Mouse (Mus musculus) MEL (cell line): ENCODE measurements around the gene Elf3. TPM values are rescaled to one million over a fixed set of nuclear protein-coding genes. Genes with fewer than 3 reads are reported as not detected.

ENCODE experiments used
- DNase-seq: peaks from one replicate; pipeline ENCODE4 v3.0.0; 2011; ENCODE audit warnings: low read depth, low spot score
- H3K27ac ChIP-seq: 2 replicates; pipeline ENCODE4 v1.5.1; 2012; ENCODE audit warnings: low read depth, mild to moderate bottlenecking, control low read depth, low read length, moderate library complexity; ENCODE audit not compliant: control insufficient read depth
- H3K27me3 ChIP-seq, 2 experiments: fragments of 150-350 bp in 1 of 2; sonication (generic) in 1 of 2; 2 replicates each; pipeline ENCODE4 v1.6.1; 2012; ENCODE audit warnings: low read length in 2 of 2, mild to moderate bottlenecking in 2 of 2, improper control_type of control experiment in 1 of 2, moderate library complexity in 1 of 2; ENCODE audit not compliant: insufficient read depth in 2 of 2, control insufficient read depth in 1 of 2
- H3K36me3 ChIP-seq, 2 experiments: 2 replicates each; pipeline ENCODE4 v1.6.1; 2012 to 2014; ENCODE audit warnings: low read length in 2 of 2, improper control_type of control experiment in 1 of 2, inconsistent platforms in 1 of 2, mild to moderate bottlenecking in 1 of 2; ENCODE audit not compliant: insufficient read depth in 2 of 2, control insufficient read depth in 1 of 2
- H3K4me1 ChIP-seq, 2 experiments: fragments of 150-350 bp in 1 of 2; sonication (generic) in 1 of 2; 2 replicates each; pipeline ENCODE4 v1.6.1; 2012; ENCODE audit warnings: low read length in 2 of 2, improper control_type of control experiment in 1 of 2, mild to moderate bottlenecking in 1 of 2; ENCODE audit not compliant: insufficient read depth in 2 of 2, control insufficient read depth in 1 of 2
- H3K4me3 ChIP-seq, 2 experiments: fragments of 150-350 bp in 1 of 2; sonication (generic) in 1 of 2; 2 replicates each; pipeline ENCODE4 v1.5.1; 2012; ENCODE audit warnings: low read depth in 2 of 2, low read length in 2 of 2, mild to moderate bottlenecking in 2 of 2, moderate library complexity in 2 of 2, control low read depth in 1 of 2, improper control_type of control experiment in 1 of 2; ENCODE audit not compliant: control insufficient read depth in 1 of 2, insufficient read depth in 1 of 2
- H3K79me2 ChIP-seq: 2 replicates; pipeline ENCODE4 v1.6.1; 2012; ENCODE audit warnings: mild to moderate bottlenecking, low read length, moderate library complexity; ENCODE audit not compliant: control insufficient read depth, poor library complexity, insufficient read depth
- H3K9ac ChIP-seq: 2 replicates; pipeline ENCODE4 v1.6.1; 2012; ENCODE audit warnings: low read depth, mild to moderate bottlenecking, control low read depth, low read length, moderate library complexity; ENCODE audit not compliant: control insufficient read depth, poor library complexity, severe bottlenecking
- H3K9me3 ChIP-seq: fragments of 150-350 bp; sonication (generic); replicated peaks from 2 replicates; pipeline ENCODE4 v1.6.1; 2012; ENCODE audit warnings: mild to moderate bottlenecking, low read length, improper control_type of control experiment, moderate library complexity; ENCODE audit not compliant: insufficient read depth
- CHD2 ChIP-seq: IDR thresholded peaks from 2 replicates; pipeline ENCODE4 v1.6.1; 2011; ENCODE audit warnings: low read length, improper control_type of control experiment
- CTCF ChIP-seq, 3 experiments: IDR thresholded peaks in 2 of 3; conservative IDR thresholded peaks in 1 of 3; 2 replicates each; pipeline ENCODE4 v1.5.1; 2011 to 2012; ENCODE audit warnings: low read length in 3 of 3, low read depth in 2 of 3, mild to moderate bottlenecking in 2 of 3, improper control_type of control experiment in 1 of 3, inconsistent platforms in 1 of 3, mixed read lengths in 1 of 3, moderate library complexity in 1 of 3; ENCODE audit not compliant: control insufficient read depth in 1 of 3, insufficient read depth in 1 of 3, poor library complexity in 1 of 3, severe bottlenecking in 1 of 3
- E2F4 ChIP-seq: IDR thresholded peaks from 2 replicates; pipeline ENCODE4 v1.6.1; 2011; ENCODE audit warnings: low read depth, low read length, improper control_type of control experiment, borderline replicate concordance
- ELF1 ChIP-seq: IDR thresholded peaks from 2 replicates; pipeline ENCODE4 v1.6.1; 2014; ENCODE audit warnings: low read depth, mild to moderate bottlenecking, inconsistent platforms, low read length, improper control_type of control experiment, moderate library complexity
- HCFC1 ChIP-seq: IDR thresholded peaks from 2 replicates; pipeline ENCODE4 v1.6.1; 2012; ENCODE audit warnings: low read depth, mild to moderate bottlenecking, inconsistent platforms, low read length, improper control_type of control experiment, moderate library complexity
- MAX ChIP-seq: IDR thresholded peaks from 2 replicates; pipeline ENCODE4 v1.6.1; 2011; ENCODE audit warnings: low read length, improper control_type of control experiment
- MXI1 ChIP-seq: IDR thresholded peaks from 2 replicates; pipeline ENCODE4 v1.6.1; 2011; ENCODE audit warnings: mild to moderate bottlenecking, low read depth, low read length, improper control_type of control experiment
- POLR2AphosphoS5 ChIP-seq: IDR thresholded peaks from 2 replicates; pipeline ENCODE4 v1.6.1; 2012; ENCODE audit warnings: low read depth, borderline replicate concordance, mild to moderate bottlenecking, inconsistent platforms, low read length, moderate library complexity, mixed read lengths
- RAD21 ChIP-seq: IDR thresholded peaks from 2 replicates; pipeline ENCODE4 v1.6.1; 2011; ENCODE audit warnings: mild to moderate bottlenecking, low read depth, low read length, improper control_type of control experiment
- SIN3A ChIP-seq: IDR thresholded peaks from 2 replicates; pipeline ENCODE4 v1.6.1; 2012; ENCODE audit warnings: low read length, improper control_type of control experiment, inconsistent platforms
- SMC3 ChIP-seq: IDR thresholded peaks from 2 replicates; pipeline ENCODE4 v1.6.1; 2011; ENCODE audit warnings: low read depth, low read length, improper control_type of control experiment
- TBP ChIP-seq: IDR thresholded peaks from 2 replicates; pipeline ENCODE4 v1.8.0; 2011; ENCODE audit warnings: low read depth, low read length, improper control_type of control experiment
- USF2 ChIP-seq, 2 experiments: IDR thresholded peaks; 2 replicates each; pipeline ENCODE4 v1.6.1; 2011 to 2012; ENCODE audit warnings: improper control_type of control experiment in 2 of 2, low read length in 2 of 2, borderline replicate concordance in 1 of 2, inconsistent platforms in 1 of 2, low read depth in 1 of 2, mild to moderate bottlenecking in 1 of 2; ENCODE audit not compliant: insufficient read depth in 1 of 2
- ZC3H11A ChIP-seq: IDR thresholded peaks from 2 replicates; pipeline ENCODE4 v1.6.1; 2012; ENCODE audit warnings: low read depth, mild to moderate bottlenecking, inconsistent platforms, low read length, improper control_type of control experiment
- ZNF384 ChIP-seq: IDR thresholded peaks from 2 replicates; pipeline ENCODE4 v1.6.1; 2012; ENCODE audit warnings: low read depth, mild to moderate bottlenecking, inconsistent platforms, low read length, improper control_type of control experiment
- polyA plus RNA-seq, 2 experiments: library from polyadenylated mRNA; stranded (reverse) in 1 of 2; unstranded in 1 of 2; fragments of >175 nt in 1 of 2; fragments of >200 nt in 1 of 2; gene quantifications; 2 replicates each; pipeline versions ENCODE4 v1.2.1 to v1.2.4; 2012; ENCODE audit warnings: low replicate concordance in 2 of 2, low read depth in 1 of 2; ENCODE audit not compliant: insufficient read length in 2 of 2, insufficient read depth in 1 of 2, missing spikeins in 1 of 2
- total RNA-seq: library from RNA; depleted of rRNA; stranded (reverse); fragments of 300-350 nt; gene quantifications from 2 replicates; pipeline ENCODE4 v1.2.3, GENCODE M21; 2012

Elf3 gene
- total and polyA plus RNA-seq, 3 experiments, result not detected

GRCm38 (mm10) chr1:135260931-135261330 is 2.6 kb upstream of the Elf3 start:
- Histone ChIP-seq H3K27ac (no peak overlapping the region), H3K79me2 (no peaks in the 10 kb centered on the region), H3K4me3 (no peak overlapping the region), H3K36me3 (no peaks in the 10 kb centered on the region; a peak in 1 of 4 replicates), H3K9me3 (no peaks in the 10 kb centered on the region), H3K4me1 (no peaks in the 10 kb centered on the region), H3K27me3 (no peaks in the 10 kb centered on the region), H3K9ac (no peak overlapping the region)
- no peak for DNase-seq
- TF ChIP-seq MXI1 (no peak), ELF1 (no peak), CHD2 (no peak), USF2 (IDR thresholded peaks at IDR 0.05; ENCODE audit: borderline replicate concordance in 1 of 2, insufficient read depth in 1 of 2, low read depth in 1 of 2, low read length in 2 of 2) (no peak), RAD21 (no peak), MAX (no peak)

GRCm38 (mm10) chr1:135259128-135259436 is 714 bp upstream of the Elf3 start:
- no peak overlapping the region for H3K9ac ChIP-seq
- H3K36me3 ChIP-seq, result no peaks in the 10 kb centered on the region; a peak in 1 of 4 replicates
- no peaks in the 10 kb centered on the region for H3K9me3 ChIP-seq
- peak; percentile 87 for DNase-seq
- no peak overlapping the region for H3K4me3 ChIP-seq
- no peaks in the 10 kb centered on the region for H3K27me3 ChIP-seq
- TF ChIP-seq CTCF (IDR thresholded peaks at IDR 0.05 in 2 of 3, conservative IDR thresholded peaks at IDR 0.05 in 1 of 3; ENCODE audit: control insufficient read depth in 1 of 3, insufficient read depth in 1 of 3, low read depth in 2 of 3, low read length in 3 of 3, poor library complexity in 1 of 3, severe bottlenecking in 1 of 3) (peak; percentile 46 to 68 (median 52)), E2F4 (no peak), TBP (peak; percentile 47; the same call in 1 of the 2 replicates), USF2 (IDR thresholded peaks at IDR 0.05; ENCODE audit: borderline replicate concordance in 1 of 2, insufficient read depth in 1 of 2, low read depth in 1 of 2, low read length in 2 of 2) (no peak), SMC3 (peak; percentile 77), ZC3H11A (peak; percentile 77), MXI1 (0 out of 2 replicates have a peak, but pooled peaks have one; percentile 19), SIN3A (peak; percentile 27; the same call in 1 of the 2 replicates), POLR2AphosphoS5 (no peak), ZNF384 (peak; percentile 90), RAD21 (peak; percentile 71)
- H3K79me2 ChIP-seq, result no peaks in the 10 kb centered on the region
- H3K4me1 ChIP-seq, result no peaks in the 10 kb centered on the region
- H3K27ac ChIP-seq, result no peak overlapping the region

GRCm38 (mm10) chr1:135256299-135256698 is 2.1 kb downstream of the Elf3 start:
- H3K9me3 ChIP-seq, result no peaks in the 10 kb centered on the region
- H3K79me2 ChIP-seq, result no peaks in the 10 kb centered on the region
- TF ChIP-seq CTCF (IDR thresholded peaks at IDR 0.05 in 2 of 3, conservative IDR thresholded peaks at IDR 0.05 in 1 of 3; ENCODE audit: control insufficient read depth in 1 of 3, insufficient read depth in 1 of 3, low read depth in 2 of 3, low read length in 3 of 3, poor library complexity in 1 of 3, severe bottlenecking in 1 of 3) (peak in 2 of 3 experiments; percentile 28 to 31; a peak in 3 of 6 replicates), HCFC1 (no peak)
- H3K27ac ChIP-seq, result no peak overlapping the region
- DNase-seq, result peak; percentile 23
- H3K36me3 ChIP-seq, result peaks cover 0 to 5% of the 10 kb centered on the region in 2 experiments; a peak in 2 of 4 replicates
- no peak overlapping the region for H3K9ac ChIP-seq
- no peaks in the 10 kb centered on the region for H3K27me3 ChIP-seq
- no peak overlapping the region for H3K4me3 ChIP-seq
- peaks cover 2 to 8% of the 10 kb centered on the region in 2 experiments; a peak in 3 of 4 replicates for H3K4me1 ChIP-seq
